Mouse (Mus musculus) lung, postnatal 25 days (tissue): Measurements from ENCODE around the gene Tesmin.

Experiments
- DNase-seq: peaks from one replicate; pipeline ENCODE4 v3.0.0; 2022; ENCODE audit warnings: low spot score

The Tesmin gene

DNA sequence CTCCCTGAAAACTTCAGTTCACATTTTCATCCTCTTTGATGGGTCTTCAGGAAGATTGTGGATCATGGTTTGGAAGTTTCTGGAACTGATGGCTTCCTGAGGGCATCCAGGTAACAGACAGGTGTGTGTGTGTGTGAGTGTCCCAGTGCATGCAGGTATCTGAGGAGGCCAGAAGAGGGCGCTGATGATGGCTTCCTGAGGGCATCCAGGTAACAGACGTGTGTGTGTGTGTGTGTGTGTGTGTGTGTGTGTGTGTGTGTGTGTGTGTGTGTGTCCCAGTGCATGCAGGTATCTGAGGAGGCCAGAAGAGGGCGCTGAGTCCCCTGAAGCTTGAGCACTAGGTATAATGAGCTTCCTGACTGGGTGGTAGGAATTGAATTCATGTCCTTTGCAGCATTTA, 58.7 kb downstream of the Tesmin start:
- no peak for DNase-seq

DNA sequence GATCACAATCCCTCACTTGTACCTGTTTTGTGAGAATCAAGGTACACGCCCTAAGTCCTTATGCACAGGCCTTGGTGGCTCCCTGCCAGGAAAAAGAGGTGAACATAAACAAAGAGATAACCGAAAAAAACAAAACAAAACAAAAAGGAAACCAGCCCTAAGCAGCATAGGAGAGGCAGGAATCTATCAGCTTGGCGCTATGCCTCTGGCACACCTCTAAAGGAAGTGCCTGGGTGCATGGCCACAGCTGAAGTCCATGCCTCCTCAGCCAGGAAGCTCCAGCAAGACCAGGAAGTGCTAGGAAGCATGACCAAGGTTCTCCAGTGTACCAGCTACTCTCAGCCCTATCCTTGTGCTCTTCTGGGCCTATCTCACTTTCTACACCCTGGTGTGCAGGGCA, 60.6 kb downstream of the Tesmin start:
- peak; percentile 54 for DNase-seq

DNA sequence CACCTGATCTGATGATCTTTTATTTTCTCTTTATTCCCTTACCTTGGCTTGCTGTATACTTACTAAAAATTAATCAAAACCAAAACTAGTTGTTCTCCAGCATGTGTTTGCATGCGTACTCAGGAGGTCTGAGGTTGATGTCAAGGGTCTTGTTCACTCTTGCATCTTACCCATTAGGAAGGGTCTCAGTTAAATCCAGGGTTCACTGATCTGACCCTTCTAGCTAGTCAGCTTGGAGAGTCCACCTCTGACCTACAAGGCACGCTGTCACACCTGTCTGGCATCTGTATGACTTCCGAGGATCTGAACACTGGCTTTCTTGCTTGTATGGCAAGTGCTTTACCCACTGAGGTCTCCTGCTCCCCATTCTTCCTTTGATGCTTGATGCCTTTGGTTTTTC, 62.1 kb downstream of the Tesmin start:
- DNase-seq, result no peak

DNA sequence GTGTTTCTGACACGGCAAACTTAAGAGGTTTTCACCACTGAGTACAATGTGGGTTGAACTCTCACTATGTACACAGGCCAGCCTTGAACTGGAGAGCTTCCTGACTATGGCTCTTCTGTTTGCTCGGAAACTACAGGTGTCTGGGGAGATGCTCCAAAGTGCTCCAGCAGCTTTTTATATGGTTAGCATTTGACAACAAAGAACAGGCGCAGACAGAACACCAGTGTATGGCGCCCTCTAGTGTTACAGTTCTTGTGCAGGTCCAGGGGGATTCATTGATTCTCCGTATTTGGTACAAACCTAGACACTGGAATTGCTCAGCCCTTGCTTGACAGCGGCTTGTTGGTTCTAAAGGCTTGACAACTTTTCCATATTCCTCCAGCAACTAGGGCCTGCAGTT, 62.5 kb downstream of the Tesmin start:
- DNase-seq, result peak; percentile 72

DNA sequence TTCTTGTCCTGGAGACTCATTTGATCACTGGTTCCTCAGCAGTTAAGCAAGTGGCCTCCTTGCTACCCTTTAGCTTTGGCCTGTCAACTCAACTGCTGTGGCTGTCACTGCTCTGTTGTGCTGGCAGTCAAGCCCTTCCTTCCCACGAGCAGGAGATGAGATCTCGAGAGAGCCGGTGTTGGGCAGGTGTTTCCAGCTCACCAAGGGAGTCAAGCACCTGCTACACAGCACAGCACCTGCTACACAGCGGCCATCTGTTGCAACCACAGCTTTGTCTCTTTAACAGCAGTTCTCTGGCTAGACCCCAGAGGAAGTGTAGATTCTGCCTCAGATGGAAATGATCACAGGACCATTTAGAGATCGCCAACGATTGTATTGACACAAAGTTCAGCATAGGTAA, 63.0 kb downstream of the Tesmin start:
- DNase-seq, result no peak
